Mouse (Mus musculus): ENCODE results near the gene Serpina12.

GRCm38 (mm10) chr12:104071708-104072107 lies 27.5 kb upstream of the Serpina12 start:
- TF ChIP-seq GATA1 (IDR thresholded peaks at IDR 0.05; ENCODE audit: low read length): no peak
- no peak for TF ChIP-seq TAL1 (IDR thresholded peaks at IDR 0.05; ENCODE audit: low read length)

Data from erythroblast, embryonic 14.5 days (primary cell).